Mouse (Mus musculus) adrenal gland (tissue): ENCODE data around the gene Pla2g1b.

ENCODE experiments used
- intact Hi-C: fragments of 180-260 bp; cut with DNase I; formaldehyde crosslinking; loops from one replicate; pipeline ENCODE4 v1.15.1; 2025

Gene Pla2g1b

GRCm38 (mm10) chr5:115444130-115444529 is 21.9 kb upstream of the Pla2g1b start:
- intact Hi-C loops, result no loop called here

- intact Hi-C loops, result no loop called here
Observed at GRCm38 (mm10) chr5:115447108-115447507, 19.0 kb upstream of the Pla2g1b start.

- intact Hi-C loops, result no loop called here
Observed at GRCm38 (mm10) chr5:115449247-115449646, 16.8 kb upstream of the Pla2g1b start.

GRCm38 (mm10) chr5:115450410-115451317 is 15.4 kb upstream of the Pla2g1b start:
- intact Hi-C loops, result no loop called here

GRCm38 (mm10) chr5:115454422-115455090 is 11.5 kb upstream of the Pla2g1b start:
- intact Hi-C loops, result no loop called here

- intact Hi-C loops, result no loop called here
Observed at GRCm38 (mm10) chr5:115455838-115456237, 10.2 kb upstream of the Pla2g1b start.

GRCm38 (mm10) chr5:115458918-115459317 is 7.1 kb upstream of the Pla2g1b start:
- intact Hi-C loops, result no loop called here

- intact Hi-C loops, result no loop called here
Observed at GRCm38 (mm10) chr5:115464408-115465115, 1.5 kb upstream of the Pla2g1b start.

- intact Hi-C loops, result no loop called here
Observed at GRCm38 (mm10) chr5:115469791-115470190, 3.7 kb downstream of the Pla2g1b start.

- intact Hi-C loops, result no loop called here
Observed at GRCm38 (mm10) chr5:115470766-115471531, 4.9 kb downstream of the Pla2g1b start.

GRCm38 (mm10) chr5:115473191-115473590 is 7.1 kb downstream of the Pla2g1b start:
- intact Hi-C loops, result no loop called here

GRCm38 (mm10) chr5:115474174-115474828 is 8.2 kb downstream of the Pla2g1b start:
- intact Hi-C loops, result no loop called here

- intact Hi-C loops, result no loop called here
Observed at GRCm38 (mm10) chr5:115475337-115476106, 9.5 kb downstream of the Pla2g1b start.

- intact Hi-C loops, result no loop called here
Observed at GRCm38 (mm10) chr5:115476107-115476727, 10.2 kb downstream of the Pla2g1b start.

- intact Hi-C loops, result no loop called here
Observed at GRCm38 (mm10) chr5:115479561-115479960, 13.5 kb downstream of the Pla2g1b start.

GRCm38 (mm10) chr5:115480101-115480500 is 14.0 kb downstream of the Pla2g1b start:
- intact Hi-C loops, result no loop called here

GRCm38 (mm10) chr5:115482390-115483265 is 16.6 kb downstream of the Pla2g1b start:
- intact Hi-C loops, result no loop called here

GRCm38 (mm10) chr5:115483385-115483784 is 17.3 kb downstream of the Pla2g1b start:
- intact Hi-C loops, result no loop called here
